Mouse (Mus musculus): Measurements from ENCODE around the gene Rbm14.
"Not testable (repeated sequence)": the region's sequence is repeated elsewhere in the genome, so short reads cannot be mapped to it uniquely, and the experiment has no call there.

Rbm14 gene

GRCm38 (mm10) chr19:4812334-4812949, 1.0 kb upstream of the Rbm14 start:
- not testable (repeated sequence) for DNase-seq

DNA sequence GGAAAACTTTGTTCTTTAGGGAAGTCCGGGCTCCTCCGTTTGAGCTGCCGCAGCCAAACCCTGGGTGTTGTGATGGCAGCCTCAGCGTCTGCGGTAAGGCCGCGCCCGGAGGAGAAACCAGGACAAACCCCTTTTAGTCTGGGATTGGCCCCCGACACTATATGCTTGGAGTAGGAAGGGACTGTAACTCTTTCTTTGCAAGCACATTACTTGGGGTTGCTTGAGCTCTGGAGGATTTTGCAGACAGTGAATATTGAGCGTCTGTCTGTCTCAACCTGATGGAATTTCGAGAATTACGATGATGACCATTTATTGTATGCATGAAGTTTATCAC, 442 bp upstream of the Rbm14 start:
- DNase-seq: no peak

GRCm38 (mm10) chr19:4810746-4811062, 730 bp downstream of the Rbm14 start:
- no peak for DNase-seq

- no peak for DNase-seq
Measured at GRCm38 (mm10) chr19:4810309-4810708, 1.1 kb downstream of the Rbm14 start.

- DNase-seq: no peak
Measured at GRCm38 (mm10) chr19:4803283-4803682, 8.2 kb downstream of the Rbm14 start.

DNA sequence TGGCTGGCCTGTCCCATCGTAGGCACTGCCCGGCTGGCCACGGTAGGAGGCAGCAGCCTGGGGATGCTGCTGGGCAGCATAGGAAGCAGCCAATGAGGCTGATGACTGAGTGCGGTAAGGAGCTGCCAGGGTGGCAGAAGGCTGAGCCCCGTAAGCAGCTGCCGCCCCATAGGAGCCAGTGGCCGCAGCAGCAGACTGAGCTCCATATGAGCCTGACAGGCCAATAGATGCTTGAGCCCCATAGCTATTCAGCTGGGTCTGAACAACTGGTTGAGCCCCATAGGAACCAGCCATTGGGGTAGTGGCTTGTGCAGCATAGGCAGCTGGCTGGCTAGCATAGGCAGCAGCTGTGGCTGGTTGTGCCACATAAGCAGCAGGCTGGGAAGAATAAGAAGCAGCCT, 8.7 kb downstream of the Rbm14 start:
- DNase-seq: no peak

- no peak for DNase-seq
Measured at GRCm38 (mm10) chr19:4799083-4799482, 12.4 kb downstream of the Rbm14 start.

DNA sequence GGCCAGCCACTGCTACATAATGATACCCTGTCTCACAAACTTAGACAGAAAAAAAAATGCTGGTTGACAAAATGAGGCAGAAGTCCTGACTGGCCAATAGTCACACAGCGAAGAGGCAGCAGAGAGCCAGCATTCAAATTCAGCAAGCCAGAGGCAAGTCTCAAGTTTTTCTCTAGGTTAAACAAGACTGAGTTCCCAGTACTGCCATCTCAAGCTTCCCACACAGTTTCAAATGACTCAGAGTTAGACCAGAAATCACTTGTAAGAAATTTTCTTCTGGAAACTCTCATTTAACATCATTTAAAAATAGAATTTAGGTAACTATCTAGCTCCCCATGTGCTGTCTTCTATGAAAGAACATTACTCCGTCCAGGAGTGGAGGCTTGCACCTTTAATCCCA, 13.6 kb downstream of the Rbm14 start:
- no peak for DNase-seq

GRCm38 (mm10) chr19:4795929-4796328, 15.5 kb downstream of the Rbm14 start:
- no peak for DNase-seq

- peak; percentile 98 for DNase-seq
Measured at GRCm38 (mm10) chr19:4793831-4794422, 17.5 kb downstream of the Rbm14 start, which contains the start of gene Rbm4. Rbm4 (minus strand) TSS chr19:4793901.

- no peak for DNase-seq
Measured at GRCm38 (mm10) chr19:4793281-4793830, 18.1 kb downstream of the Rbm14 start.

GRCm38 (mm10) chr19:4786313-4786712, 25.1 kb downstream of the Rbm14 start:
- no peak for DNase-seq

GRCm38 (mm10) chr19:4785206-4785605, 26.2 kb downstream of the Rbm14 start:
- DNase-seq: no peak

DNA sequence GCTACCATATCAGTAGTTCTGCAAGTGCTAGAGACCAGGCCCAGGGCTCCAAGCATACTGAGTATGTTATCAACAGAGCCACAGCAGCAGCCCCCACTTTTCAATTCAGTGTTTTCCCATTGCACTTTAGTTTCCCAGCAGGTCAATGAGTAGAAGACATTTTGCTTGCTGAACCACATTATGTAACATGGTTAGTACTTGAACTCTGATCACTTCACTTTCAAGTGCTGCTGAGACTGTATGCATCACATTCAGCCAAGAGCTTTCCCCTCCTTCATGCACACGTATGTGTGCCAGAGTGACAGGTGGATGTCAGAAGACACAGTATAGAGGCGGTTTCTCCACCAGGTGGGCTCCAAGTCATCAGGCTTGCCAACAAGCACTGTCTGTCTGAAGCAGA, 28.5 kb downstream of the Rbm14 start:
- DNase-seq: no peak

DNA sequence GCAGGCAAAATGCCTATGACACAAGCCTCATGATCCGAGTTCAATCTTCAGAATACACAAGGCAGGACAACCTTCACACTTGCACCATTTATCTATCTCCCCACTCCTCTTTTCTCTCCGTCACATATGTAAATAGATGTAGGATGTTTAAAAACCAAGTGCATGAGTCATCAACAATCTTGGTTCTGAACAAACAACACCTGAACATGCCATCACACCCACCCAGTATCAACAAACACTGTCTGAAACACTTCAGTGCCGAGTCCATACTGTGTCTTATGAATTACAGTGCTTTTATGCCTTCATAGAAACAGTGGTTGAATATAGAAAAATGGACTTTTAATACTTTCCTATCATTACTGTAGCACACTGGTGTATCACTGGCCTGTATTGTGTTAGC, 38.6 kb downstream of the Rbm14 start:
- no peak for DNase-seq

DNA sequence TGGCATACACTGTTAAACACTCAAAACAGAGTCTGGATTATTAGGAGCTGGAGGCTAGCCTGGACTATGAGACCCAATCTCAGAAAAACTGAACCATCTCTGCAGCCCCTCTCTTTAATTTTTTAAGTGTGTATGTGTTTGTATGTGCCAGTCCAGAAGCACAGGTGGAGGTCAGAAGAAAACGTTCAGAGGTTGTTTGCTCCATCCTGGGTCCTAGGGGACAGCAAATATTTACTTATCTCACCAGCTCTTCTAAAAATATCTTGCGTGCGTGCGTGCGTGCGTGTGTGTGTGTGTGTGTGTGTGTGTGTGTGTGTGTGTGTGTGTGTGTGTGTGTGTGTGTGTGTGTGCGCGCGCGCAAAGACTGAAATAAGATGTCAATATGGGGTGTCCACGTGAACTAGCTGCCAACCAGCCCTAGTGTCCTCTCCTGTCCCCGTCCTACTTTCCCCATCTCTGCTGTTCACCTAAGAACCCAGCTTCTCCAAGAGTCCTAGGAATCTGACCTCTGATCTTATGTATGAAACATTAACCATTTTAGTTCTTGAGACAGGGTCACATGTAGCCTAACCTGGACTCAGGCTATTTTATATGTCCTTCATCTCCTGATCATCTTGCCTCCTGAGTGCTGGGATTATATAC, 43.8 kb downstream of the Rbm14 start:
- DNase-seq: no peak

DNA sequence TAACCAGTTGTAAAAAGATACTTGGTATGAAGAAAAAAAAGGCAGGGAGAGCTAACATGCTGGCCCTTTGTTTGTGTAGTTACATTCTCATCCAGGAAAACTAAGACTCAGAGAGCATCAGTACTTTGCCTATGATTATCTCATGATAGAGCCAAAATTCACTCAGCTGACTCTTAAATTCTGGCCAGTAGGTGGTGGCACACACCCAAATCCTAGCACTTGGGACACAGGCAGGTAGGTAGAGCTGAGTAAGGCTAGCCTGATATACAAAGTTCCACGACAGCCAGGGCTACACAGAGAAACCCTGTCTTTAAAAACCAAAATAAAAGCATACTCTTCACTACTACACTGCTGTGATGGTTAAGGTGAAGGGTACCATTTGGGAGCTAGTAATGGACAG, 48.6 kb downstream of the Rbm14 start:
- DNase-seq: peak; percentile 34

DNA sequence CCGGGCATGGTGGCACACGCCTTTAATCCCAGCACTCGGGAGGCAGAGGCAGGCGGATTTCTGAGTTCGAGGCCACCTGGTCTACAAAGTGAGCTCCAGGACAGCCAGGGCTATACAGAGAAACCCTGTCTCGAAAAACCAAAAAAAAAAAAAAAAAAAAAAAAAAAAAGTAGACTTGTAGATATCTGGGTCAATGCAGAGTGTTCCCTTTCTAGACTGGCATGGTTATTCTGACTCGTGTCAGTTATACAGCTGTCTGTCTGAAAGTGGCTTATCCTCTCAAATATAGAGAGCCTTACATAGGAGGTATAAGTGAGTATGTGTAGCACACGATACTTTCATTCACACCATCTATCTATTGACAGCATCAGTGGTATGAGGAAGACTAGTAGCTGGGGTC, 50.9 kb downstream of the Rbm14 start:
- DNase-seq: not testable (repeated sequence)

DNA sequence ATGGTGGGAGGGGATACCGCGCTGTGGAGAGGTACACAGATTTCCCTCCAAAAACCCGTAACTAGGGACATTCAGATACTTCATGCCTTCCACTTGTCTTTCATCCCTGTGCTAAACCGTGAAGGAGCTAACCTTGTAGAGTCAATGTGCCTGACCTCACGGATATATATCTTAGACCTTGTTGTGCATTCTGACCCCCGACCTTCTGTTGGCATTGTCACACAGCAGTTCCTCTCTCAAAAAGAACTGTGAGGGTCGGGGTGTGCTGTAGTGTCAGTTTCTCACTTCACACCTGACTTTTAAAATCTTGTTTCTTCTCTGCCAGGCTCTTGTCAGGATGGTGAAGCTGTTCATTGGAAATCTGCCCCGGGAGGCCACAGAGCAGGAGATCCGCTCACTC, 54.5 kb downstream of the Rbm14 start:
- no peak for DNase-seq

DNA sequence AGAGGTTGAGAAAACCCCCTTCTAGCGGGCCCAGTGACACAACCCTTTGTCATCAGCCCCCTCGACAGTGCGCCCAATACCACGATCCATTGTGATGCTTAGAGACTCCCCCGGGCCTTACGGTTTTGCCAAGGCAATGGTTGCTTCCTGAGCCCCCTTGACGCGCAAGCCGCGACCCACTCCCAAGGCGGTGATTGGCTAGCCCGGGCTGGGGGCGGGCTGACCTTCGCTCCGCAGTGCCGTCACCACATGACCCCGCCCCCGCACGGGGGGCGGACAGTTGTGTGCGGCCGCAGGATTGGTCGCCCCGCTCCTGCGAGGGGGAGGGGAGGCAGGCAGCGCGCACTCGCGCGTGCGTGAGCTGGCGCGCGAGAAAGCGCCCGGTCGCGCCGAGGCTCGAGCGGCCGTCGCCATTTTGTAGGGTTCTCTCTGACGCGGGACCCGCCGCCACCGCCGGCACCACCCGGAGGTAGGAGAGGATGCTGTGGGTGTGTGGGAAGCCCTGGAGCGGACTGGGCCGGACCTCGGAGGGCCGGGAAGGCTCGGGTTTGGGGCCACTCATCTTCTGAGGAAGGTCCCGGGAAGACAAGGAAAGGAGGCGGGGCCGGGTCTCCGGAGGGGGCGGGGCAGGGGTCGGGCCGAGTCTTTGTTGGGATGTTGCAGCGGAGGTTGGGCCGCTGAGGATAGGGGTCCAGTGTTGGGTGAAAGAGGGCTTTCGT, 55.1 kb downstream of the Rbm14 start, which contains the start of gene Rbm4b:
Gene Rbm4b, plus strand, starts transcription at position 305 of the 719 bp plus-strand sequence.
- peak; percentile 96 for DNase-seq

DNA sequence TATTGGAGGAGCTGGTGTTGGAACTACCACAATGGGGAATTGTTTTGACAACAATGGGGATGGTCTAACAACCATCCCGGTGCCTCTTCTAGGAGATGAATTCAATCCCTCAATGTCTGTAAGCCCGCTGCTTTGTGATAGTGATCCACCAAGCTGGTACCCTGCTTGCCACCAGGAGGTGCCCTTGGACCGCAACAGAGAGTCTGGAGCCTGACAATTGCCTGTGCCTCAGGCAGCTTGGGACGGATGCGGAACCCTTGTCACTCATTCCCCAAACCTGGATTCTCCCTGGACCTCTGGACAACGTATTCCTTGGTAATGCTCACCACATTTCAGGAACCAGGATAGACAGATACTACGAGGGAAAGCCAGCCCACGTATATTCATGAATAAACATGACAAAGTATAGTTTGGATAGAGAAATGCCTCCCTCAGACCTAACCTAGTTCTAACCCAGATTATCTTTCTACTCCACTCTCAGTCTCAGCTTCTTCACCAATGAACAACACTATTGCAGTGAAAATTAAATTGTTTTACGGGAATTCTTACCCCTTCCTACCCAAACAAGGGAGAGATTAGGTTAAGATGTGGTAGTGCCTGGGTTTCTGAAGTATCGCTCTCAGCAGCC, 55.8 kb downstream of the Rbm14 start:
- peak; percentile 93 for DNase-seq
